Mouse (Mus musculus): Measurements from ENCODE around the gene Cnksr3. TPM values are rescaled to one million over a fixed set of nuclear protein-coding genes. Genes with fewer than 3 reads are reported as not detected.

Cnksr3 gene
- polyA plus RNA-seq, 1 experiment: 35.9 TPM

GRCm38 (mm10) chr10:7205576-7205975 is 6.5 kb downstream of the Cnksr3 start:
- WGBS: 37% methylated on average over 3 of the region's 3 CpGs
- TF ChIP-seq CTCF (IDR thresholded peaks at IDR 0.05; ENCODE audit: borderline replicate concordance, insufficient read depth, low read depth, low read length) (no peak), POLR2A (IDR thresholded peaks at IDR 0.05; ENCODE audit: borderline replicate concordance, insufficient read depth, low read length) (no peak)
- H3K4me3 ChIP-seq (replicated peaks; ENCODE audit: insufficient read depth, low read depth, low read length): peak overlapping the region; percentile 57

DNA sequence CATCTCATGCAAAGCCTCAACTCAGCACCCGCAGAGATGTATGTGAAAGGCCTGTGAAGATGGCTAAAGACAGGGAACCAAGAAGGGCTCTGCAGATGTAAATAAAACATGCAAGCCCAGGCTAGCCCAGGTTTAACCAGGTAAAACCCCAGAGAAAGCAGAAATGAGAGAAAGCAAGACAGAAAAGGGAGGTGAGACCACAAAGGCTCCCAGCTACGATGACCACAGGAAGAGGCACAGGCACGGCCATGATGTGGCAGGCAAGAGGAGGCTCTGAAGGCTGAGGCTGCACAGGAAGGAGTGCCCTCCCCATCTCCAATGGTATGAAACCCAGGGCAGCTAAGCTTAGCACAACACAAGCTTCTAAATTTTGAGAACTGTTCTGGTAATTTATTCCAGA is 7.1 kb downstream of the Cnksr3 start:
- WGBS: 24% methylated on average over 3 of the region's 3 CpGs
- TF ChIP-seq POLR2A (IDR thresholded peaks at IDR 0.05; ENCODE audit: borderline replicate concordance, insufficient read depth, low read length) (no peak), CTCF (IDR thresholded peaks at IDR 0.05; ENCODE audit: borderline replicate concordance, insufficient read depth, low read depth, low read length) (no peak)

More at GRCm38 (mm10) chr10:7205576-7205975, 6.5 kb downstream of the Cnksr3 start:
- no peak overlapping the region for H3K27ac ChIP-seq (ENCODE audit: insufficient read depth, low read length)
- peak in 1 of 2 experiments; percentile 19 for DNase-seq
- no peaks in the 10 kb centered on the region for H3K27me3 ChIP-seq (ENCODE audit: control insufficient read depth, insufficient read depth, low read length)
- peaks cover 27% of the 10 kb centered on the region for H3K4me1 ChIP-seq (ENCODE audit: control insufficient read depth, insufficient read depth, low read length)

DNA sequence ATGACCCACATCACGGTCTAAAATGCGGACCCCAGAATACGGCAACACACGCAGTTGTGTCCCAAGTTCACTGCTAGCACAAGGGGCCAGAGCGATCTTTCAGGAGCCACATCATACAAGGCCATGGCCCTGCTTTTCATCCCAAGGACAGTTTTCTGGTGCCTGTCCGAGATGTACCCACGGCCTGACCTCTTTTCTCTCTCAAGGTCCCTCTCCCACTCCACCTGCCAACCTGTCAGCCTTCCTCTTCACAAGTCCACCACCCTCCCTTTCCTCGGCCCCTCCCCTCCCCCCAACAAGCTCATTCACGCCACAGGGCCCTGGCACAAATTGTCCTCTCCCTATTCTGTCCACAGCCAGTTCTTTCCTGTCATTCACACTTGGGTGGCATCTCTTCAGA is 9.5 kb downstream of the Cnksr3 start:
- no peaks in the 10 kb centered on the region for H3K27me3 ChIP-seq (ENCODE audit: control insufficient read depth, insufficient read depth, low read length)
- peaks cover 28% of the 10 kb centered on the region for H3K4me1 ChIP-seq (ENCODE audit: control insufficient read depth, insufficient read depth, low read length)
- H3K4me3 ChIP-seq (replicated peaks; ENCODE audit: insufficient read depth, low read depth, low read length): peak overlapping the region; percentile 5
- 39% methylated on average over 9 of the region's 9 CpGs for WGBS
- H3K27ac ChIP-seq (ENCODE audit: insufficient read depth, low read length): peak overlapping the region; percentile 45
- no peak for TF ChIP-seq POLR2A (IDR thresholded peaks at IDR 0.05; ENCODE audit: borderline replicate concordance, insufficient read depth, low read length)
- no peak for TF ChIP-seq CTCF (IDR thresholded peaks at IDR 0.05; ENCODE audit: borderline replicate concordance, insufficient read depth, low read depth, low read length)
- DNase-seq: peak; percentile 36 to 38

More for the DNA sequence above, 7.1 kb downstream of the Cnksr3 start:
- Histone ChIP-seq H3K27me3 (ENCODE audit: control insufficient read depth, insufficient read depth, low read length) (no peaks in the 10 kb centered on the region), H3K27ac (ENCODE audit: insufficient read depth, low read length) (0 out of 2 replicates have a peak overlapping the region, but pooled peaks have one; percentile 5), H3K4me1 (ENCODE audit: control insufficient read depth, insufficient read depth, low read length) (peaks cover 28% of the 10 kb centered on the region), H3K4me3 (replicated peaks; ENCODE audit: insufficient read depth, low read depth, low read length) (peak overlapping the region; percentile 30)
- DNase-seq: no peak

GRCm38 (mm10) chr10:7200665-7201064 is 11.4 kb downstream of the Cnksr3 start:
- H3K27ac ChIP-seq (ENCODE audit: insufficient read depth, low read length): no peak overlapping the region
- WGBS: 38% methylated on average over 7 of the region's 7 CpGs
- peaks cover 37% of the 10 kb centered on the region for H3K4me1 ChIP-seq (ENCODE audit: control insufficient read depth, insufficient read depth, low read length)
- H3K4me3 ChIP-seq (replicated peaks; ENCODE audit: insufficient read depth, low read depth, low read length): no peak overlapping the region
- TF ChIP-seq CTCF (IDR thresholded peaks at IDR 0.05; ENCODE audit: borderline replicate concordance, insufficient read depth, low read depth, low read length) (no peak), POLR2A (IDR thresholded peaks at IDR 0.05; ENCODE audit: borderline replicate concordance, insufficient read depth, low read length) (no peak)
- DNase-seq: peak in 1 of 2 experiments; percentile 37
- H3K27me3 ChIP-seq (ENCODE audit: control insufficient read depth, insufficient read depth, low read length): no peaks in the 10 kb centered on the region

DNA sequence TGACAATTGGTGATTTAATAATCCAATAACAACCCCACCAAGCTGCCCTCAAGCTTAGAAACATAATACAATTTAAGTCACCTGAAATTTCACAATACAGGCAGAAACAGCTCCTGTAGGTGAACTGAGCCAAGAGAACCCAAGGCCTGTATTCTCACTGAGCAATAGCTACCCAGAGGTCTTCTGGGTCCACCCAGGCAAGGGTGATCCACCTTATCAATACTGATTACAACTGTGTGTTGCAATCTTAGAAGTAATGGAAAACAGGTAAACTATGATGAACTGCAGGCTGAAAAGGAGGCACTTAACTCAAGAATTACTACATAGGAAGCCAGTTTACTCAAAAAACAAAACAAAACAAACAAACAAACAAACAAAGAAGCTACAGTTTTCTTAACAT is 13.8 kb downstream of the Cnksr3 start:
- DNase-seq: peak in 1 of 2 experiments; percentile 0
- Histone ChIP-seq H3K27me3 (ENCODE audit: control insufficient read depth, insufficient read depth, low read length) (no peaks in the 10 kb centered on the region), H3K4me1 (ENCODE audit: control insufficient read depth, insufficient read depth, low read length) (peaks cover 45% of the 10 kb centered on the region), H3K4me3 (replicated peaks; ENCODE audit: insufficient read depth, low read depth, low read length) (no peak overlapping the region), H3K27ac (ENCODE audit: insufficient read depth, low read length) (no peak overlapping the region)
- no peak for TF ChIP-seq CTCF (IDR thresholded peaks at IDR 0.05; ENCODE audit: borderline replicate concordance, insufficient read depth, low read depth, low read length)
- TF ChIP-seq POLR2A (IDR thresholded peaks at IDR 0.05; ENCODE audit: borderline replicate concordance, insufficient read depth, low read length): no peak

DNA sequence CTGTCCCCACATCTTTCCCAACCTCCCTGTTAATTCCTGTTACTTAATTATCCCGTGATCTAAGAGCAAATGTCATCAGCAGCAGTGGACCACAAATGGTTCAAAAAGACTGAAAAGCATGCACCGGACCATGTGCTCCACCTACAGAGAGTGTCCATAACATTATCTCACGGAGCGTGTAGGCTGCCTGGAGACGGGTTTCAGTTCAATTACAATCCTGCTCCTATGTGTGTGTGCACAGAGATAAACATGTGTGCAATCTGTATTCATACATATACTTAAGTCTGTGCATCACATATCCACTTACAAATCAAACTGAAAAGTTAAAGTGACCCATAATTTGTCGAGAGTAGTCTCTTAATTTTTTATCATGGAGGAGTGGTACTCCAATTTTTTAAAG is 14.3 kb downstream of the Cnksr3 start:
- H3K4me3 ChIP-seq (replicated peaks; ENCODE audit: insufficient read depth, low read depth, low read length): no peak overlapping the region
- peak in 1 of 2 experiments; percentile 4 for DNase-seq
- TF ChIP-seq CTCF (IDR thresholded peaks at IDR 0.05; ENCODE audit: borderline replicate concordance, insufficient read depth, low read depth, low read length) (no peak), POLR2A (IDR thresholded peaks at IDR 0.05; ENCODE audit: borderline replicate concordance, insufficient read depth, low read length) (no peak)
- no peak overlapping the region for H3K27ac ChIP-seq (ENCODE audit: insufficient read depth, low read length)
- H3K27me3 ChIP-seq (ENCODE audit: control insufficient read depth, insufficient read depth, low read length): no peaks in the 10 kb centered on the region
- WGBS: 27% methylated on average over 6 of the region's 6 CpGs
- H3K4me1 ChIP-seq (ENCODE audit: control insufficient read depth, insufficient read depth, low read length): peaks cover 42% of the 10 kb centered on the region

- no peak overlapping the region; the same call in 1 of the 2 replicates for H3K27ac ChIP-seq (ENCODE audit: insufficient read depth, low read length)
- H3K4me3 ChIP-seq (replicated peaks; ENCODE audit: insufficient read depth, low read depth, low read length): no peak overlapping the region
- H3K4me1 ChIP-seq (ENCODE audit: control insufficient read depth, insufficient read depth, low read length): peaks cover 42% of the 10 kb centered on the region
- H3K27me3 ChIP-seq (ENCODE audit: control insufficient read depth, insufficient read depth, low read length): no peaks in the 10 kb centered on the region
- 40% methylated on average over 8 of the region's 8 CpGs for WGBS
- peak in 1 of 2 experiments; percentile 17 for DNase-seq
- TF ChIP-seq POLR2A (IDR thresholded peaks at IDR 0.05; ENCODE audit: borderline replicate concordance, insufficient read depth, low read length) (no peak), CTCF (IDR thresholded peaks at IDR 0.05; ENCODE audit: borderline replicate concordance, insufficient read depth, low read depth, low read length) (no peak)
Observed at GRCm38 (mm10) chr10:7196668-7197400, 15.2 kb downstream of the Cnksr3 start.

DNA sequence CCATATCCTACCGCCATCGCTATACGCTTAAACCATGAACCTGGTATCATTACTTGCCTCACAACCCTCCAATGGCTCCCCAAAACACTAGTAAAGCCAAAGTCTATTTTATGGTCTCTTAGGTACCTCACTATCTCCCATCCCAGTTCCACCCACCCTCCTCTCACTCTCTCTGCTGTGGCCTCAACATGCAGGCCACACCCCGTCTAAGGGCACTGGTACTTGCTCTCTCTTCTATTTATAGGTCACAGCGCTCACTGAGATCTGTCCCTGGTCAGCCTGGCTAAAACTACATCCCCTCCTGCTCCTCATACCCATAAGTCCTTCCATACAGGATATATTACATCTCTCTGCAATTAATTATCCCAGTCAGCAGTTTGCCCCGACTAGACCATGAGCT is 16.1 kb downstream of the Cnksr3 start:
- Histone ChIP-seq H3K4me3 (replicated peaks; ENCODE audit: insufficient read depth, low read depth, low read length) (no peak overlapping the region), H3K27ac (ENCODE audit: insufficient read depth, low read length) (no peak overlapping the region), H3K4me1 (ENCODE audit: control insufficient read depth, insufficient read depth, low read length) (peaks cover 43% of the 10 kb centered on the region), H3K27me3 (ENCODE audit: control insufficient read depth, insufficient read depth, low read length) (no peaks in the 10 kb centered on the region)
- 27% methylated on average over 6 of the region's 6 CpGs for WGBS
- no peak for TF ChIP-seq CTCF (IDR thresholded peaks at IDR 0.05; ENCODE audit: borderline replicate concordance, insufficient read depth, low read depth, low read length)
- no peak for TF ChIP-seq POLR2A (IDR thresholded peaks at IDR 0.05; ENCODE audit: borderline replicate concordance, insufficient read depth, low read length)
- DNase-seq: no peak
